Mouse (Mus musculus) spleen, adult 18-20 months (tissue): ENCODE results near the gene Tceanc.

ENCODE experiments used
- DNase-seq, 2 experiments: peaks; one replicate each; pipeline ENCODE4 v3.0.0; 2022; ENCODE audit warnings: mixed read lengths in 2 of 2

Gene Tceanc

DNA sequence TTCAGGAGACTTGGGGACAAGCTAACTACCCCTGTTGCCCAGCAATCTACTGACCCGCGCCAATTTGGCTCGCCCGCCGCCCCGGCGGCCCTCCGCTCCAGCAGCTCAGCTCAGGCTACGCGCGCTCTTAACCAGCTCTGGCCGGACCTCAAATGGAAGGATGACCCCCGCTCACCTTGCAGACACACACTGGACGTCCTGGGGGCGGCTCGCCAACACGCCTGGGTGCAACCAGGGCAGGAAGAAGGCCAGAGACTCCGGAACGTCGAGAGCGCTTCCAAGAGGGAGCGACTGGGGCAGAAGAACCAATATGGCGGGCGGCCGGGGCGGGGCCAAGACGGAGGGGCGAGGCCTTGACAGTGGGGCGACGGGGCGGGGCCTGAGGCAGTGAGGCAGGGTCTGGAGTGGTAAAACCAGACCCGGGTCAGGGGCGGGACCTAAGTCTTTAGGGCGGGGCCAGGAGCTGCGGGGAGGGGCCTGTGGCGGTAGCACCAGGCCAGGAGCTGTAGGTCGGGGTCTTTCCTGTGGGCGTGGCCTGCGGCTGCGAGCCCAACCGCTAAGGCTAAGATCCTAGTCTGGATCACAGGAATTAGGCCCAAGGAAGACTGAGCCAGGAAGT lies 38.9 kb downstream of the Tceanc start, which contains the start of gene Rab9:
Gene Rab9 (minus strand): TSS at position 503 of the 619 bp plus-strand sequence.
- peak; percentile 86 to 93 for DNase-seq

DNA sequence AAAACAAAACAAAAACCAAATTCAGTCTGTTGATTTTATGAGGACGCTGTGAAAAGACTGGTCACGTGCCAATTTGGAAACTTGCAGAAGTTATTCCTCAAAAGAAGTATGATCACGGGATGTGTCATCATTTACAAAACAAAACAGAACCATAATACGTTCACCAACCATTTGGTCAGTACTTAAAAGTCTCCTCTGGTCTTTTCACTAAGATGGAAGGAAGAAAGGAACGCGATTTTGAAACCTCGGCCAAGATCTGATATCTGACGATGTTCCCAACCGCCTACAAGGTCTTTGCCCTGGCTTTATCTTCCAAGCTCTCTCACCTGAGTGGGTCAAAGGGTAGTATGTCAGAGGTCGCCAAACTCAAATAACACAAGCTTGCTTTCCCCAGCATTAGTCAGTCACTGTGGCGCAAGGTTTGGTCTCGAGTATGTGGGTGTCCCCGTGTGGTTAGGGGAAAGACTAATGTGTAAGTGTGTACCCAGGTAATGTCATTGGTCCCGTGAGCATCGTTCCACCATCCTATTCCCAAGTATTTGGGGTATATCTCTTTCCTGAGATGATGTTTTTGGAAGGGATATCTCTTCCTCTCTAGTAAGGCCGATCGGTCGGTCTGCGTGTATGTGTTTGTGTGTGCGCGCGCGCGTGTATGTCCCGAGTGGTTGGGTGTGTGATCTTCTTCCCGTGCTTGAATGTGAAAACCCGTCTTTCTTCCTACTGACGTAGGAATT lies 39.6 kb downstream of the Tceanc start:
- no peak for DNase-seq

DNA sequence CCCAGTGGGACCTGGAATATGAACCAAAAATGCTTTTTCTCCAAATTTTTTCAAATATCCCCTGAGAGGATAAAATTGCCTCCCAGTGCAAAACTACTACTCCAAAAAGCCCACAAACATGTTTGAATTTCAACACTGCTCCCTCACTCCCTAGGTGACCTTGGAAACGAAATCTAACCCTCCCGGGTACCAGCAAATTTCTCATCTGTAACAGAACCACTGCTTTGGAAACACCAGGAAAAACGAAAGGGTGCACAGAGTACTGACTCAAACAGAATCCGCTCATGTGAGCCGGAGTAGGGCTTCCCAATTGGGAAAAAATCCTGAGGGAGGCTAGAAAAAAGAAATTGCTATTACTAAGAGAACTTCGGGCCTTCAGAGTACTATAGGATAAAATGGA lies 41.0 kb downstream of the Tceanc start:
- DNase-seq, result no peak

DNA sequence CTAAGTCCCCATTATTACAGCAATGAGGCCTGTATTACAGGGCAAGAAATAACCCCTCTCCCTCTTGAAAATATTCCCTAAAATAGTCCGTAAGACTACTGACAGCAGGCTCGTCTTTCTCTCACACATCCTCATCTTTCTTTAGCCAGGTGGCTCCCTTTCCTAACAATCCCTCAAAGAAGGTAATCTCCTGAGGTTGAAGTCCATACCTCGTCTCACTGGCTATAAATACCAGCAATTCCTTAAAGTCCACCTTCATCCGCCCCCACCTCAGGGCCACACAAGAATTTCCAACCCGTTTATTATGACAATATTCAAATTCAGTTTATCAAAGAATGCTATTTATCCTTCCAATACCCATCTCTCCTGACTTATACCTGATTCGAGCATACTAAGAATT lies 45.8 kb downstream of the Tceanc start:
- no peak for DNase-seq

DNA sequence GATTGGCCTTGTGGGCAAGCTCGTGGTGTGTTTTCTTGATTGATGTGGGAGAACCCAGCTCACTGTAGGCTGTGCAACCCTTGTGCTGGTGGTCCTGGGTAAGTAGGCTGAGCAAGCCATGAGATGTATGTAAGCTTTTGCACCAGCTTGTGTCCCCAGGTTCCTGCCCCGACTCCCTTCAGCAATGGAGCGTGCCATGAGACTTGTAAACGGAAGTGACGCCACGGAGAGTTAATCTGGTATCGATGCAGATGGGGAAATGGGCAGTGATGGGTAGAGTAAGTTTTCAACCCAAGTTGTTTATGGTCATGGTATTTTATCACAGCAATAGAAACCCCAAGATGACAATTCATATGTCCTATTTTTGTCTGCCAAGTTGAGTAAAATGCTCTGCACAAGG lies 50.0 kb downstream of the Tceanc start:
- DNase-seq, result peak in 1 of 2 experiments; percentile 22

DNA sequence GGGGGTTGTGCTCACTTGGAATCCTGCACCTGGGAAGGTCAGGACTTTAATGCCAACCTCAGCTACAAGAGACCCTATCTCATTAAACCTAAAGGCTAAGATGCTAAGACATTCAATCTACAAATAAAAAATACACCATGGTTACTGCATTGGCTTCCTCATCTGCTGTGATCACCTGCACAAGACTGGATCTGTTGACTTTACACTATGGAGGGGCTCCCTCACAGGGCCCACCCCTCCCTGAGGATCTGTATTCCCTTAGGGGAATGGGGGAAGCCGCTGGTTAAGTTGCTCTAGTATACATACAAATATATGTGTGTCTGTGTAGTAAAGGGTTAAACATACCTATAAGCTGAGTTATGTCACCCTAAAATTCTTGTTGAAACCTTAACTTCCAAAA lies 62.8 kb downstream of the Tceanc start:
- no peak for DNase-seq

DNA sequence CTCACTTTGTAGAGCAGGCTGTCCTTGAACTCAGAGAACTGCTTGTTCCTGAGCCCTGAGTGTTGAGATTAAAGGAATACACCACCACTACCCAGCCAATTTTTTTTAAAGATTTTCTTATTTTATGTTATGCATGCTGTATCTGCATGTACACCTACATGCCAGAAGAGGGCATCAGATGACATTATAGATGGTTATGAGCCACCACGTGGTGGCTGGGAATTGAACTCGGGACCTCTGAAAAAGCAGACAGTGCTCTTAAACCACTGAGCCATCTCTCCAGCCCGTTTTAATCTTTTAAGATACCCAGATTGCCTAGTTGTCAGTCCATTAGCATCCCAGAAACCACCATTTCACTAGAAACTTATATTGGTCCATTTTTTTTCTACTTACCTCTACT lies 64.0 kb downstream of the Tceanc start:
- no peak for DNase-seq

DNA sequence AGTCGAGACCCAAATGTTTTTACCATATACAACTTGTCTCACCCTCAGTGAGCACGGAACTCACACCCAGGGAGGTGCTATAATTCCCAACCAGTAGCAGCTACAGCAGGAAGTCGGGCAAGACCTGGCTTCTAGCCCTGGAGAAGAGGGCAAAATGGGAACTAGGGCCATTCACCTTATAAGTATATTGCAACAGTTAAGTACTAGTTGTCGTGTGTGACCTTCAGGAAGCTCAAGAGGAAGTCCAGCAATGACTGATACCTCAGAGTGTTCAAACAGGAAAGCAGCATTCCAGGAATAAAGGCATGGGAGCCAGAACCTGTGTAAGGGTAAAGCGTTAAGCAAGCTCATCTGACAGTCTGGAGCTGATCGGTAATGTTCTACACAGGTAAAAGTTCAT lies 64.8 kb downstream of the Tceanc start:
- no peak for DNase-seq
